Mouse (Mus musculus) heart, postnatal 14 days (tissue): ENCODE results near the gene Slc8a1. TPM values are rescaled to one million over a fixed set of nuclear protein-coding genes. Genes with fewer than 3 reads are reported as not detected.

Experiments used
- DNase-seq, 2 experiments: peaks; one replicate each; pipeline ENCODE4 v3.0.0; 2021 to 2022
- intact Hi-C: fragments of 180-260 bp; cut with DNase I; formaldehyde crosslinking; loops from one replicate; pipeline ENCODE4 v1.15.1; 2025
- total RNA-seq, 2 experiments: library from RNA; stranded (reverse); gene quantifications; 2 replicates each; pipeline ENCODE4 v1.2.3; 2021

The Slc8a1 gene
- total RNA-seq, 2 experiments from 2014 or later, result 367 to 433 TPM

GRCm38 (mm10) chr17:81523943-81524342, 214.2 kb downstream of the Slc8a1 start:
- intact Hi-C loops, result no loop called here
- DNase-seq, result no peak

- DNase-seq, result no peak
- intact Hi-C loops, result no loop called here
These were observed 219.7 kb downstream of the Slc8a1 start for GRCm38 (mm10) chr17:81518316-81519025.

GRCm38 (mm10) chr17:81516155-81516554, 222.0 kb downstream of the Slc8a1 start:
- intact Hi-C loops, result no loop called here
- no peak for DNase-seq

GRCm38 (mm10) chr17:81514022-81514421, 224.2 kb downstream of the Slc8a1 start:
- intact Hi-C loops, result no loop called here
- no peak for DNase-seq

GRCm38 (mm10) chr17:81513368-81513958, 224.7 kb downstream of the Slc8a1 start:
- intact Hi-C loops, result no loop called here
- DNase-seq, result no peak

GRCm38 (mm10) chr17:81505162-81505685, 233.0 kb downstream of the Slc8a1 start:
- no peak for DNase-seq
- intact Hi-C loops, result no loop called here

GRCm38 (mm10) chr17:81504040-81504439, 234.1 kb downstream of the Slc8a1 start:
- intact Hi-C loops, result no loop called here
- DNase-seq, result no peak

GRCm38 (mm10) chr17:81502732-81503131, 235.4 kb downstream of the Slc8a1 start:
- intact Hi-C loops, result no loop called here
- no peak for DNase-seq

- intact Hi-C loops, result no loop called here
- no peak for DNase-seq
These were observed 237.3 kb downstream of the Slc8a1 start for GRCm38 (mm10) chr17:81500686-81501407.

GRCm38 (mm10) chr17:81497919-81498318, 240.3 kb downstream of the Slc8a1 start:
- intact Hi-C loops, result no loop called here
- peak in 1 of 2 experiments; percentile 26 for DNase-seq

GRCm38 (mm10) chr17:81496616-81497015, 241.6 kb downstream of the Slc8a1 start:
- intact Hi-C loops, result no loop called here
- DNase-seq, result no peak

GRCm38 (mm10) chr17:81492216-81492865, 245.8 kb downstream of the Slc8a1 start:
- intact Hi-C loops, result no loop called here
- DNase-seq, result peak; percentile 62 to 69

- DNase-seq, result no peak
- intact Hi-C loops, result no loop called here
These were observed 251.8 kb downstream of the Slc8a1 start for GRCm38 (mm10) chr17:81486388-81486787.

- peak; percentile 33 to 68 for DNase-seq
- intact Hi-C loops, result no loop called here
These were observed 256.2 kb downstream of the Slc8a1 start for GRCm38 (mm10) chr17:81481843-81482490.

GRCm38 (mm10) chr17:81480351-81481161, 257.6 kb downstream of the Slc8a1 start:
- peak; percentile 82 for DNase-seq
- intact Hi-C loops, result no loop called here

- no peak for DNase-seq
- intact Hi-C loops, result loop anchor here (5.0 to 10.0 kb wide), 2 partner anchors 185 to 307 kb away; no protein-coding TSS in a partner anchor
These were observed 258.4 kb downstream of the Slc8a1 start for GRCm38 (mm10) chr17:81479807-81480206.

GRCm38 (mm10) chr17:81477420-81477819, 260.8 kb downstream of the Slc8a1 start:
- no peak for DNase-seq
- intact Hi-C loops, result loop anchor here (5.0 to 10.0 kb wide), 2 partner anchors 187 to 310 kb away; no protein-coding TSS in a partner anchor

- intact Hi-C loops, result loop anchor here (10.0 kb wide), 1 partner anchor 191 kb away; no protein-coding TSS in a partner anchor
- DNase-seq, result no peak
These were observed 264.8 kb downstream of the Slc8a1 start for GRCm38 (mm10) chr17:81473363-81473762.

GRCm38 (mm10) chr17:81468941-81469340, 269.2 kb downstream of the Slc8a1 start:
- intact Hi-C loops, result no loop called here
- peak; percentile 44 to 49 for DNase-seq
